In the genomic region with DNA sequence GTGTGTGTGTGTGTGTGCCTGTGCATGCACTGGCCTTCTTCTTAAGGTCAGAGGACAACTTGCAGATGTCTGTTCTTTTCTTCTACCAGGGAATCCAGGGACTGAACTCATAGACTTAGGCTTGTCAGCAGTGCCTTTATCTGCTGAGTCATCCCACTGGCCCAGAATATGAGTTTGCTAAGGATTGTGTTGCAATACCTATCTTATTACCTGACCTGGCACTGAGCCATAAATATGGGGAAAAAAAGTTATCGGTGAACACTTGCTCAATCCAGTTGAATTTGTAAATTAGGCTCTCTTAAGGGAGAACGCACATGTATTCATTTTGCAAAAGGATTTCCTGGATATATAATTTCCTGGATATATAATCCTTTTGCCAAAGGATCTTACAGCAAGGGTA, we compare ENCODE assay signal across 23 mouse cellular contexts.
DNase-seq lines count a peak whose midpoint lies in the region; TF ChIP-seq lines count a peak whose summit lies in the region.
"Had no signal": no experiment of that assay in that cellular context is flagged by ENCODE, and none has a peak within 500 bp of the region (broad histone marks: within the 10 kb centered on the region; RNA-seq: fewer than 3 reads in every experiment).

No protein-coding gene starts in this region.

- H3K27me3 ChIP-seq in C2C12 (ENCODE audit: control insufficient read depth, insufficient read depth, insufficient read length) = no peaks in the 10 kb centered on the region
- H3K27me3 ChIP-seq: embryonic facial prominence, embryonic 13.5 days; embryonic facial prominence, embryonic 15.5 days had no signal

- no peaks in the 10 kb centered on the region for H3K36me3 ChIP-seq in C2C12 (ENCODE audit: control insufficient read depth, insufficient read depth)
- H3K36me3 ChIP-seq: embryonic facial prominence, embryonic 13.5 days; embryonic facial prominence, embryonic 15.5 days; forebrain, embryonic 10.5 days; forebrain, embryonic 12.5 days had no signal

- H3K4me3 ChIP-seq in C2C12 (ENCODE audit: insufficient read depth, poor library complexity, severe bottlenecking) = no peak overlapping the region
- H3K4me3 ChIP-seq: embryonic facial prominence, embryonic 13.5 days; embryonic facial prominence, embryonic 15.5 days; erythroblast, embryonic 14.5 days; forebrain, embryonic 10.5 days; forebrain, embryonic 12.5 days had no signal

- H3K79me2 ChIP-seq in C2C12 (ENCODE audit: control insufficient read depth, insufficient read depth) = no peaks in the 10 kb centered on the region

- no peak overlapping the region for H3ac ChIP-seq in C2C12 (ENCODE audit: control insufficient read depth, insufficient read length, low read depth)

- no peaks in the 10 kb centered on the region for H3K79me3 ChIP-seq in C2C12 (ENCODE audit: low read depth)

- TF ChIP-seq CTCF in C2C12 (IDR thresholded peaks at IDR 0.05; ENCODE audit: control insufficient read depth, insufficient read depth, insufficient read length) = no peak

- DNase-seq in lung, postnatal 36 days = peak; percentile 12
- DNase-seq in lung, postnatal 4 days = no peak
- peak; percentile 61 for DNase-seq in NIH3T3 (ENCODE audit: low read depth)
- DNase-seq in kidney, postnatal 25 days = no peak
- no peak for DNase-seq in layer of hippocampus, postnatal 36 days
- DNase-seq in thymus, postnatal 14 days = no peak
- DNase-seq: adrenal gland, adult 2 months; adrenal gland, postnatal 10 days; adrenal gland, postnatal 25 days; B cell, adult 2 months; cerebellum, adult 11 months; cerebellum, adult 18-20 months; cerebellum, adult 8-10 months; cerebellum, adult 9-11 months; cerebellum, postnatal 14 days; cerebellum, postnatal 36 days; embryo, embryonic 11 days had no signal

TF ChIP-seq in C2C12, 6 proteins besides CTCF, POLR2A, EP300 and RAD21:
- peak; percentile 60 for TF ChIP-seq CEBPB (IDR thresholded peaks at IDR 0.05; ENCODE audit: low read depth)
- TF ChIP-seq MYOG (IDR thresholded peaks at IDR 0.05; ENCODE audit: control insufficient read depth, extremely low read depth, insufficient read length) = no peak
TF ChIP-seq in C2C12: peak in this region for 1.

Comparison
In these comparisons a context has a peak if more than half of its experiments do, and no peak if none do; other contexts are left out.
1. DNase-seq: peak in lung, postnatal 36 days (single experiment) and NIH3T3 (single experiment); none in lung, postnatal 4 days (0 of 2), kidney, postnatal 25 days (0 of 2), layer of hippocampus, postnatal 36 days (0 of 2) and thymus, postnatal 14 days (single experiment).